Mouse (Mus musculus): ENCODE data around the gene Magi3.
A peak's percentile ranks its signal among the peaks of the same experiment; 100 is the strongest.

Gene Magi3

GRCm38 (mm10) chr3:104032086-104032485, 188.1 kb downstream of the Magi3 start:
- DNase-seq (ENCODE audit: low spot score in 2 of 2): no peak

- DNase-seq (ENCODE audit: low spot score in 2 of 2): no peak
These were observed 193.2 kb downstream of the Magi3 start for GRCm38 (mm10) chr3:104026938-104027337.

GRCm38 (mm10) chr3:104020101-104020500, 200.1 kb downstream of the Magi3 start:
- DNase-seq (ENCODE audit: low spot score in 2 of 2): no peak

GRCm38 (mm10) chr3:104019453-104019852, 200.7 kb downstream of the Magi3 start:
- no peak for DNase-seq (ENCODE audit: low spot score in 2 of 2)

GRCm38 (mm10) chr3:104017931-104018330, 202.2 kb downstream of the Magi3 start:
- DNase-seq (ENCODE audit: low spot score in 2 of 2): no peak

GRCm38 (mm10) chr3:104011972-104012371, 208.2 kb downstream of the Magi3 start:
- no peak for DNase-seq (ENCODE audit: low spot score in 2 of 2)

- DNase-seq (ENCODE audit: low spot score in 2 of 2): no peak
These were observed 210.1 kb downstream of the Magi3 start for GRCm38 (mm10) chr3:104009924-104010662.

GRCm38 (mm10) chr3:104007479-104007878, 212.7 kb downstream of the Magi3 start:
- DNase-seq (ENCODE audit: low spot score in 2 of 2): no peak

- no peak for DNase-seq (ENCODE audit: low spot score in 2 of 2)
These were observed 213.2 kb downstream of the Magi3 start for GRCm38 (mm10) chr3:104006896-104007466.

GRCm38 (mm10) chr3:103998724-103999123, 221.4 kb downstream of the Magi3 start:
- no peak for DNase-seq (ENCODE audit: low spot score in 2 of 2)

- no peak for DNase-seq (ENCODE audit: low spot score in 2 of 2)
These were observed 228.9 kb downstream of the Magi3 start for GRCm38 (mm10) chr3:103991271-103991670.

- no peak for DNase-seq (ENCODE audit: low spot score in 2 of 2)
These were observed 230.8 kb downstream of the Magi3 start for GRCm38 (mm10) chr3:103989352-103989751.

- DNase-seq (ENCODE audit: low spot score in 2 of 2): no peak
These were observed 232.2 kb downstream of the Magi3 start for GRCm38 (mm10) chr3:103987831-103988432.

- no peak for DNase-seq (ENCODE audit: low spot score in 2 of 2)
These were observed 235.0 kb downstream of the Magi3 start for GRCm38 (mm10) chr3:103985194-103985593.

- no peak for DNase-seq (ENCODE audit: low spot score in 2 of 2)
These were observed 235.6 kb downstream of the Magi3 start for GRCm38 (mm10) chr3:103984556-103984955.

GRCm38 (mm10) chr3:103971157-103971556, 249.0 kb downstream of the Magi3 start:
- DNase-seq (ENCODE audit: low spot score in 2 of 2): no peak

- peak; percentile 47 to 69 for DNase-seq (ENCODE audit: low spot score in 2 of 2)
These were observed 251.5 kb downstream of the Magi3 start for GRCm38 (mm10) chr3:103968701-103969100.

GRCm38 (mm10) chr3:103967861-103968691, 252.1 kb downstream of the Magi3 start, which contains the start of gene Phtf1:
TSS of gene Phtf1 (plus strand) at chr3:103968110.
- DNase-seq (ENCODE audit: low spot score in 2 of 2): peak; percentile 82 to 89

GRCm38 (mm10) chr3:103967231-103967630, 252.9 kb downstream of the Magi3 start:
- no peak for DNase-seq (ENCODE audit: low spot score in 2 of 2)

All from right cerebral cortex, adult 2 months (tissue).